In genomic region chr3:52443856-52444255, GRCm38 (mm10) we compare ENCODE assay signal across 7 mouse cellular contexts.
DNase-seq lines count a peak whose midpoint lies in the region; ATAC-seq lines count a peak whose summit lies in the region.

No protein-coding gene starts in this region.

- H3K4me3 ChIP-seq in kidney, embryonic 14.5 days (ENCODE audit: low read length), result no peak overlapping the region

- no peaks in the 10 kb centered on the region for H3K36me3 ChIP-seq in kidney, embryonic 14.5 days (ENCODE audit: control insufficient read depth, insufficient read depth, low read length)

- no peak overlapping the region for H3K4me2 ChIP-seq in kidney, embryonic 14.5 days (replicated peaks; ENCODE audit: low read depth, low read length)

- no peak overlapping the region for H3K9ac ChIP-seq in kidney, embryonic 14.5 days (ENCODE audit: low read depth, low read length)

- 18% methylated on average over 3 of the region's 3 CpGs for WGBS in kidney, embryonic 14.5 days

- DNase-seq in right cerebral cortex, postnatal 14 days, result peak; percentile 14
- DNase-seq in right cerebral cortex, adult 2 months (ENCODE audit: low spot score in 2 of 2), result no peak
- DNase-seq in cerebellum, adult 11-12 months, result peak; percentile 72
- DNase-seq in gastrocnemius, postnatal 36 days, result peak; percentile 55 to 61

- intact Hi-C loops in gastrocnemius, postnatal 36 days (cut with DNase I), result no loop called here

- peak overlapping the region; percentile 71 for H3K27ac ChIP-seq in kidney, embryonic 14.5 days (ENCODE audit: low read depth, low read length)

- H3K27me3 ChIP-seq in kidney, embryonic 14.5 days (ENCODE audit: control insufficient read depth, insufficient read depth, low read length), result no peaks in the 10 kb centered on the region

- peak; percentile 95 for ATAC-seq in kidney, embryonic 14.5 days (ENCODE audit: low FRiP score, low TSS enrichment)
- ATAC-seq in monocyte, adult 5-6 weeks (replicated peaks; ENCODE audit: insufficient number of reproducible peaks, low FRiP score, low TSS enrichment, poor library complexity, severe bottlenecking), result peak; percentile 86
- no peak for ATAC-seq in erythroid progenitor cell, adult 5-6 weeks (replicated peaks; ENCODE audit: low FRiP score, poor library complexity, severe bottlenecking)

- no peaks in the 10 kb centered on the region for H3K9me3 ChIP-seq in kidney, embryonic 14.5 days (ENCODE audit: control insufficient read depth, low read length)

- H3K4me1 ChIP-seq in kidney, embryonic 14.5 days (ENCODE audit: control insufficient read depth, insufficient read depth, low read length), result peaks cover 5% of the 10 kb centered on the region; the same call in 1 of the 2 replicates

Comparison
In these comparisons a context has a peak if more than half of its experiments do, and no peak if none do; other contexts are left out.
1. DNase-seq: peak in right cerebral cortex, postnatal 14 days (single experiment), cerebellum, adult 11-12 months (single experiment) and gastrocnemius, postnatal 36 days (2 of 2); none in right cerebral cortex, adult 2 months (0 of 2).